Mouse (Mus musculus) gastrocnemius, postnatal 14 days (tissue): ENCODE results near the gene Sap30. TPM values are rescaled to one million over a fixed set of nuclear protein-coding genes. Genes with fewer than 3 reads are reported as not detected.
"Not testable (repeated sequence)": the region's sequence is repeated elsewhere in the genome, so short reads cannot be mapped to it uniquely, and the experiment has no call there.

ENCODE experiments used
- DNase-seq: peaks from one replicate; pipeline ENCODE4 v3.0.0; 2021; ENCODE audit warnings: mixed read lengths
- intact Hi-C: fragments of 180-260 bp; cut with DNase I; formaldehyde crosslinking; loops from one replicate; pipeline ENCODE4 v1.15.1; 2025; ENCODE audit warnings: low total_unique reads
- total RNA-seq, 2 experiments: library from RNA; stranded (reverse); gene quantifications; 2 replicates each; pipeline ENCODE4 v1.2.3; 2021

The Sap30 gene
- total RNA-seq, 2 experiments from 2014 or later, result 16.7 to 26.8 TPM

- DNase-seq, intact Hi-C loops: not testable (repeated sequence)
These were observed 17.8 kb upstream of the Sap30 start for GRCm38 (mm10) chr8:57505500-57505899.

- peak; percentile 20 for DNase-seq
- intact Hi-C loops, result no loop called here
These were observed 16.0 kb upstream of the Sap30 start for GRCm38 (mm10) chr8:57503641-57504040.

GRCm38 (mm10) chr8:57498847-57499511 lies 11.3 kb upstream of the Sap30 start:
- peak; percentile 16 for DNase-seq
- intact Hi-C loops, result no loop called here

- intact Hi-C loops, result no loop called here
These were observed 10.8 kb upstream of the Sap30 start for GRCm38 (mm10) chr8:57498494-57498846.

GRCm38 (mm10) chr8:57491873-57492272 lies 4.2 kb upstream of the Sap30 start:
- DNase-seq, result no peak
- intact Hi-C loops, result no loop called here

More at GRCm38 (mm10) chr8:57498494-57498846, 10.8 kb upstream of the Sap30 start:
- DNase-seq, result no peak

GRCm38 (mm10) chr8:57489896-57490295 lies 2.2 kb upstream of the Sap30 start:
- intact Hi-C loops, result no loop called here
- DNase-seq, result no peak

GRCm38 (mm10) chr8:57489366-57489765 lies 1.7 kb upstream of the Sap30 start:
- intact Hi-C loops, result no loop called here
- no peak for DNase-seq

- peak; percentile 47 for DNase-seq
- intact Hi-C loops, result no loop called here
These were observed 679 bp upstream of the Sap30 start for GRCm38 (mm10) chr8:57488312-57488765.

- intact Hi-C loops, result no loop called here
- peak; percentile 53 for DNase-seq
These were observed 894 bp downstream of the Sap30 start for GRCm38 (mm10) chr8:57486491-57487440.

GRCm38 (mm10) chr8:57480606-57481005 lies 7.1 kb downstream of the Sap30 start:
- DNase-seq, result no peak
- intact Hi-C loops, result no loop called here

GRCm38 (mm10) chr8:57479700-57480099 lies 8.0 kb downstream of the Sap30 start:
- intact Hi-C loops, result no loop called here
- DNase-seq, result no peak

- DNase-seq, result no peak
- intact Hi-C loops, result no loop called here
These were observed 9.3 kb downstream of the Sap30 start for GRCm38 (mm10) chr8:57478406-57478805.

GRCm38 (mm10) chr8:57473751-57474150 lies 13.9 kb downstream of the Sap30 start:
- DNase-seq, result no peak

GRCm38 (mm10) chr8:57470863-57471262 lies 16.8 kb downstream of the Sap30 start:
- no peak for DNase-seq
- intact Hi-C loops, result no loop called here

More at GRCm38 (mm10) chr8:57473751-57474150, 13.9 kb downstream of the Sap30 start:
- intact Hi-C loops, result no loop called here

GRCm38 (mm10) chr8:57468624-57469023 lies 19.0 kb downstream of the Sap30 start:
- intact Hi-C loops, result no loop called here
- peak; percentile 85 for DNase-seq

- intact Hi-C loops, result no loop called here
- DNase-seq, result no peak
These were observed 23.9 kb downstream of the Sap30 start for GRCm38 (mm10) chr8:57463757-57464156.

GRCm38 (mm10) chr8:57462839-57463238 lies 24.8 kb downstream of the Sap30 start:
- no peak for DNase-seq
- intact Hi-C loops, result no loop called here

GRCm38 (mm10) chr8:57457942-57458341 lies 29.7 kb downstream of the Sap30 start:
- no peak for DNase-seq
- intact Hi-C loops, result no loop called here

- intact Hi-C loops, result no loop called here
- no peak for DNase-seq
These were observed 30.5 kb downstream of the Sap30 start for GRCm38 (mm10) chr8:57457152-57457551.

GRCm38 (mm10) chr8:57455765-57456164 lies 31.9 kb downstream of the Sap30 start, which contains the start of gene Scrg1:
Gene Scrg1, plus strand, starts transcription at chr8:57455923.
- no peak for DNase-seq
- intact Hi-C loops, result no loop called here
